Mouse (Mus musculus) kidney, postnatal 0 days (tissue): ENCODE data around the gene Nosip. TPM values are rescaled to one million over a fixed set of nuclear protein-coding genes. Genes with fewer than 3 reads are reported as not detected.

ENCODE experiments used
- ATAC-seq: fragments of 200-750 bp; cut with Nextera tagmentation; replicated peaks from 2 replicates; pipeline ENCODE4 v1.8.0; 2017; ENCODE audit warnings: low read depth, moderate number of reproducible peaks, moderate TSS enrichment, moderate library complexity; ENCODE audit not compliant: low FRiP score
- DNase-seq: peaks from one replicate; pipeline ENCODE4 v3.0.0-alpha.2; 2016; ENCODE audit warnings: low spot score
- H3K27ac ChIP-seq: fragments of 300-500 bp; sonication (generic); 2 replicates; pipeline ENCODE4 v1.5.1; 2014; ENCODE audit warnings: mild to moderate bottlenecking
- H3K27me3 ChIP-seq: fragments of 300-500 bp; sonication (generic); 2 replicates; pipeline ENCODE4 v1.6.1; 2014; ENCODE audit warnings: low read length, mixed read lengths; ENCODE audit not compliant: insufficient read depth
- H3K36me3 ChIP-seq: fragments of 300-500 bp; sonication (generic); 2 replicates; pipeline ENCODE4 v1.6.1; 2014; ENCODE audit warnings: low read length, mixed read lengths; ENCODE audit not compliant: insufficient read depth
- H3K4me1 ChIP-seq: fragments of 300-500 bp; sonication (generic); replicated peaks from 2 replicates; pipeline ENCODE4 v1.6.1; 2014; ENCODE audit warnings: antibody characterized with exemption, low read length, mixed read lengths; ENCODE audit not compliant: insufficient read depth
- H3K4me2 ChIP-seq: fragments of 300-500 bp; sonication (generic); 2 replicates; pipeline ENCODE4 v1.6.1; 2014; ENCODE audit warnings: mild to moderate bottlenecking, low read length, moderate library complexity, mixed read lengths
- H3K4me3 ChIP-seq: fragments of 300-500 bp; sonication (generic); replicated peaks from 2 replicates; pipeline ENCODE4 v1.5.1; 2014; ENCODE audit warnings: low read depth, low read length
- H3K9ac ChIP-seq: fragments of 300-500 bp; sonication (generic); 2 replicates; pipeline ENCODE4 v1.6.1; 2014; ENCODE audit warnings: low read depth, low read length
- H3K9me3 ChIP-seq: fragments of 300-500 bp; sonication (generic); replicated peaks from 2 replicates; pipeline ENCODE4 v1.6.1; 2016; ENCODE audit warnings: low read length, inconsistent platforms, mixed read lengths
- CTCF ChIP-seq: IDR thresholded peaks from 2 replicates; pipeline ENCODE4 v1.5.1; 2016; ENCODE audit warnings: antibody characterized with exemption, low read depth, mild to moderate bottlenecking, moderate library complexity
- WGBS: fragments of 180-500 bp; shearing (Covaris S2); extraction: QIAGEN DNeasy Blood & Tissue Kit; methylation state at CpG from one replicate; pipeline ENCODE4 v1.1.7; 2014; 5-methylcytosine and 5-hydroxymethylcytosine counted together
- polyA plus RNA-seq: library from polyadenylated mRNA; unstranded; fragments of >200 nt; fragmentation: Nextera tagmentation; extraction: Ambion mirVana; gene quantifications from 2 replicates; pipeline ENCODE4 v1.2.1, GENCODE M21; 2015

Nosip gene
- polyA plus RNA-seq, 1 experiment from 2014 or later: 65.0 TPM

DNA sequence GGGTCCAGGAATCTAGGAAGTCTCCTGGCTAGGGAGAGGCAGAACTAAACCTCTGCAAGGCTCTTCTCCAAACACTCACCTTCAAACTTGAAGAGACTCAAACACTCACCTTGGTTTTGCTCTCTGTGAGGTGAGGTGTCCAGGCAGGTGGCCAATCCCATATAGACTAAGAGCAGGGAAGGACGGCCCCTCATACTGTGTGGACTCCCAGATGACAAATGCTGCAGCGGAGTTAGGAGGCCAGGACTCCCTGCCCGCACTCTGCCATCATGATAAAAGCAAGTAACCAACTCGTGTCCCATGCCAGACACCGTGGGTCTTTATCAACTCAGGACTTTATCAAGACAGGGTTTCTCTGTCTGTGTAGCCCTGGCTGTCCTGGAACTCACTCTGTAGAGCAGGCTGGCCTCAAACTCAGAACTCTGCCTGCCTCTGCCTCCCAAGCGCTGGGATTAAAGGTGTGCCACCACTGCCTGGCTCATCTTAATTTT, 1.6 kb upstream of the Nosip start:
- Histone ChIP-seq H3K27ac (no peak overlapping the region), H3K4me2 (peak overlapping the region; percentile 68), H3K36me3 (no peaks in the 10 kb centered on the region), H3K4me3 (no peak overlapping the region), H3K9me3 (no peaks in the 10 kb centered on the region), H3K9ac (no peak overlapping the region; the same call in 1 of the 2 replicates), H3K4me1 (peaks cover 4% of the 10 kb centered on the region; the same call in 1 of the 2 replicates), H3K27me3 (no peaks in the 10 kb centered on the region)
- no peak for TF ChIP-seq CTCF
- DNase-seq: no peak
- no peak for ATAC-seq
- WGBS: 86% methylated on average over 6 of the region's 6 CpGs

DNA sequence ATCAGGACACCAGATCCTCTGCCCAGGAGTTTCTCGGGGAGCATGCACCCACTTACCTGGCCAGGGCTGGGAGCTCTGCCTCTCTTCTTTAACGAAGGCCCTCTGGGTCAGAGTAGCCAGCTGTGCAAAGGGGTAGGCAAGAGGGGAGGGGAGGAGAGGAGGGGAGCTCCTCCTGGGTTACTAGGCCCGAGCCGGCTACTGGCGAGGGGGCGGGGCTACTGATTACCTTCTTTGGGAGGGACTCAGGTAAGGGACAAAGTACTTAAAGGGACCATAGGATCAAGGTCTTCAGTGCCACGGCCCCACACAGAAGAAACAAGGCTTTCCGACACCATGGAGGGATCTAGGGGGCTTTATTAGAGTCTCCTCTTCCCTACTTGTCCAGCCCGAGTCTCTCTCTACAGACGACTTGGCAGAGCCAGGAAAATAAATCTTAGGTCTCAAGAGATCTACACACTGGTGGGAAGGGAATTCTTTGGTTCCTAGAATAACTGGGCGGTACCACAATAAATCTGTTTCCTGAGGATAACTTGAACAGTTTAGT, 625 bp upstream of the Nosip start:
- Histone ChIP-seq H3K36me3 (no peaks in the 10 kb centered on the region), H3K4me3 (peak overlapping the region; percentile 77), H3K4me2 (peak overlapping the region; percentile 68), H3K27me3 (no peaks in the 10 kb centered on the region), H3K9ac (peak overlapping the region; percentile 76), H3K9me3 (no peaks in the 10 kb centered on the region), H3K4me1 (peaks cover 4% of the 10 kb centered on the region; the same call in 1 of the 2 replicates), H3K27ac (peak overlapping the region; percentile 98)
- DNase-seq (peak; percentile 73), ATAC-seq (peak; percentile 63)
- 9% methylated on average over 11 of the region's 11 CpGs for WGBS
- TF ChIP-seq CTCF: no peak

DNA sequence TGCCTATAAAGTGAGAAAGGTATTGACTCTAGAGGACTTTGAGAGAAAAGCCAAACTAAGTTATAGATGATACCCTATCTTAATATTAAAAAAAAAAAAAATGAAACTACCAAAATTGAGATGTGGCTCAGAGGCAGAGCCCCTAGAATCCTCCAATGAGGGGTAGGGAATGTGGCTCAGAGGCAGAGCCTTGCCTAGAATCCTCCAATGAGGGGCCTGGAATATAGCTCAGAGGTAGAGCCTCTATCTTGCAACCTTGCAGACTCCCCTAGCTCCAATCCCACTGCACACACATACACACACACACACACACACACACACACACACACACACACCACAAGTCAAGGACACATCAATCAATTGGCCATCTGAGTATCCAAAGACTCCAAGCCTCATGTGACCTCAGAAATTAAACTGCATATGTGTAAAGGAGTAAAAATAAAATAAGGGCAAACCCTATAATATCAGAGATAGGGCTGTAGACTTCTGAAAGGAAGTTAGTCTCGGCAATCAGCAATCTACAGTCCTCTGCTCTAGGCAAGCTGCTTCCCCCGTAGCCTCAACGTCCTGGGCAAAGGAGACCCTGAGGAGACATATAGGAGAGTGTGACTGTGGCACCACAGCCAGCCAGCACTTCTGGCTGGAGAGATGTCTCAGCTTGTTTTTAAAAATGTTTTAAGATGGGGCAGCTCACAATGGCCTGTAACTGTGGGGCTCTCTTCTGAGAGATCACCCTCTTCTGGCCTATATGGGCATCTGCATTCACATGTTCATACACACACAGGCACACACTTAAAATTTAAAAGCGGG, 5.2 kb downstream of the Nosip start:
- 88% methylated on average over 4 of the region's 4 CpGs for WGBS
- H3K9me3 ChIP-seq: no peaks in the 10 kb centered on the region
- ATAC-seq (no peak), DNase-seq (no peak)
- H3K4me2 ChIP-seq: no peak overlapping the region
- H3K36me3 ChIP-seq: no peaks in the 10 kb centered on the region
- H3K27me3 ChIP-seq: no peaks in the 10 kb centered on the region
- no peak overlapping the region for H3K9ac ChIP-seq
- H3K4me1 ChIP-seq: no peaks in the 10 kb centered on the region; the same call in 1 of the 2 replicates
- H3K4me3 ChIP-seq: no peak overlapping the region
- H3K27ac ChIP-seq: no peak overlapping the region
- TF ChIP-seq CTCF: no peak

DNA sequence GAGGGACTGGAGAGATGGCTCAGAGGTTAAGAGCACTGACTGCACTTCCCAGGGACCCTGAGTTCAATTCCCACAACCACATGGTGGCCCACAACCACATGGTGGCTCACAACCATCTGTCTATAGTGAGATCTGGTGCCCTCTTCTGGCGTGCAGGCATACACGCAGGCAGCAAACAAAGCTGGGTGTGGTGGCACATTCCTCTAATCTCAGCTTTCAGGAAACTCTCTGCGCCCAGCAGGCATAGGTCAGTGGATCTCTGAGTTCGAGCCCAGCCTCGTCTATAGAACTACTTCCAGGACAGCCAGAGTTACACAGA, 5.7 kb downstream of the Nosip start:
- H3K27me3 ChIP-seq: no peaks in the 10 kb centered on the region
- H3K4me3 ChIP-seq: no peak overlapping the region
- no peak overlapping the region for H3K4me2 ChIP-seq
- no peaks in the 10 kb centered on the region; the same call in 1 of the 2 replicates for H3K4me1 ChIP-seq
- H3K27ac ChIP-seq: no peak overlapping the region
- peak; percentile 87 for TF ChIP-seq CTCF
- H3K9ac ChIP-seq: no peak overlapping the region
- H3K36me3 ChIP-seq: no peaks in the 10 kb centered on the region
- 30% methylated on average over 5 of the region's 5 CpGs for WGBS
- no peak for ATAC-seq
- no peaks in the 10 kb centered on the region for H3K9me3 ChIP-seq
- DNase-seq: peak; percentile 80

DNA sequence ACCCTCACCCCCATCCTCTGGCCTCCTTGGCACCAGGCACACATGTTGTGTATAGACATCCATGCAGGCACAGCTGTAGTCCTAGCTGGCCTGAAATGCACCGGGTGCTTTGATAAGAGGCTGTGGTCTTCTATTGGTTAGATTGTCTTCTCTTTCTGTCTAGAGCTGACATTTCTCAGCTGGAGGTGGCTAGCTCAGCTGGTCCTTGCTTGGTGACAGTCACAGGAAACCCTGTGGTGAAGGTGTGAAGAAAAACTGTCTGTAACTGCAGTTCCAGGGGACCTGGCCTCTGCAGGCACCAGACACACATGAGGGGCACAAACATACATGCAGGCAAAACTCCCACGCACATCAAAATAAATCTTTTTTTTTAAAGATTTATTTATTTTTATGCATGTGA, 7.4 kb downstream of the Nosip start:
- H3K36me3 ChIP-seq: no peaks in the 10 kb centered on the region
- ATAC-seq (no peak), DNase-seq (no peak)
- no peaks in the 10 kb centered on the region for H3K4me1 ChIP-seq
- H3K4me3 ChIP-seq: no peak overlapping the region
- no peaks in the 10 kb centered on the region for H3K9me3 ChIP-seq
- no peak overlapping the region for H3K27ac ChIP-seq
- no peaks in the 10 kb centered on the region for H3K27me3 ChIP-seq
- no peak overlapping the region for H3K9ac ChIP-seq
- WGBS: 83% methylated on average over 2 of the region's 2 CpGs
- no peak overlapping the region for H3K4me2 ChIP-seq
- TF ChIP-seq CTCF: no peak

DNA sequence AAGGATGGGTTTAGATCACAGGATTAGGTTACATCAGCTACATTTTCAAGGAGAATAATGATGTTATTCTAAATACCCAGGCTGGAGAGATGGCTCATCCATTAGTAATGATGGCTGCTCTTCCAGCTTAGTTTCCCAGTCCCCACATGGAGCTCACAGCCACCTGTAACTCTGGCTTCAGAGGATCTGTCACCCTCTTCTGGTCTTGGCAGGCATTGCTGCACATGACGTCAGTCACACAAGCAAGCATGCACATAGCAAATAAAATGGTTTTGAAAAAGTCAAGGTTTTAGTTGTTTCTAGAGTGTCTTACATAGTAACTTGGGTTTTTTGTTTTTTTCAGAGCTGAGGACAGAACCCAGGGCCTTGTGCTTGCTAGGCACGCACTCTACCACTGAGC, 10.0 kb downstream of the Nosip start:
- TF ChIP-seq CTCF: peak; percentile 60
- H3K27ac ChIP-seq: no peak overlapping the region
- no peaks in the 10 kb centered on the region for H3K27me3 ChIP-seq
- H3K4me3 ChIP-seq: no peak overlapping the region
- WGBS: 77% methylated on average over 2 of the region's 2 CpGs
- no peaks in the 10 kb centered on the region for H3K9me3 ChIP-seq
- ATAC-seq: no peak
- no peaks in the 10 kb centered on the region for H3K4me1 ChIP-seq
- H3K4me2 ChIP-seq: no peak overlapping the region
- no peak for DNase-seq
- H3K36me3 ChIP-seq: peaks cover 20% of the 10 kb centered on the region; the same call in 1 of the 2 replicates
- no peak overlapping the region for H3K9ac ChIP-seq
